Mouse (Mus musculus) spleen, postnatal 14 days (tissue): ENCODE measurements around the gene Psmd13.

Experiments
- DNase-seq, 2 experiments: peaks; one replicate each; pipeline ENCODE4 v3.0.0; 2021 to 2022; ENCODE audit warnings: low spot score in 2 of 2

The Psmd13 gene

GRCm38 (mm10) chr7:140907131-140907530, 25.4 kb downstream of the Psmd13 start:
- DNase-seq: no peak

GRCm38 (mm10) chr7:140907697-140908096, 25.9 kb downstream of the Psmd13 start:
- DNase-seq: no peak

GRCm38 (mm10) chr7:140908181-140908580, 26.4 kb downstream of the Psmd13 start:
- no peak for DNase-seq

GRCm38 (mm10) chr7:140908634-140909107, 26.9 kb downstream of the Psmd13 start:
- peak; percentile 25 to 56 for DNase-seq

- DNase-seq: no peak
Observed at GRCm38 (mm10) chr7:140912293-140912692, 30.5 kb downstream of the Psmd13 start.

GRCm38 (mm10) chr7:140912846-140913482, 31.2 kb downstream of the Psmd13 start:
- DNase-seq: no peak

GRCm38 (mm10) chr7:140914031-140914690, 32.4 kb downstream of the Psmd13 start:
- no peak for DNase-seq

- no peak for DNase-seq
Observed at GRCm38 (mm10) chr7:140919911-140920310, 38.1 kb downstream of the Psmd13 start.

DNA sequence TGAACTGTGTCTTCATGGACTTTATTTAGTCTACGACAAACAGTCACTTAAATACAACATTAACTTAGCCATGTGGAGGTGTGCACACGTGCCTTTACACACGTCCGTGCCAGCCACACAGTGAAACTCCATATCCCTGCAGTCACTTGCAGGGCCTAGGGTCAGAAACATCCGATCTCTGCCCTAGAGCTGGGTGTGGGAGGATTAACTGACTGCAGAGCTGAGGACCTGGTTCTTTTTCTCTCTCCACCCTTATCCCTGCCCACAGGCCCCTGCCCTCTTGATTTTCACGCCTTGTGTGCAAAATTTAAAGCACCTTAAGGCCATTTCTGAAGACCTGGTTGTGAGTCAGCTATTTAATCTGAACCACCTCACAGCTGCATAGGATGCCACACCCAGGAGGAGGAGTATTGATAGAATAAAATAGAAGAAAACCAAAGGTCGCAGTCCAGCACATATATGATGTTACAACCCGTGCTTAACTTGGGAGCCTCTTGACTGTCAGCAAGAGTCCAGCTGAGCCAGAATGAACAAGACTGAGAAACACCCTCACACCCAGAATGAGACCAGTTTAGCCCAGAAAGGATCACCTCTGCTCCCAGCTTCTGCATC, 38.8 kb downstream of the Psmd13 start, which contains the start of gene Nlrp6:
Gene Nlrp6, plus strand, starts transcription at position 485 of the 612 bp plus-strand sequence.
- DNase-seq: no peak

DNA sequence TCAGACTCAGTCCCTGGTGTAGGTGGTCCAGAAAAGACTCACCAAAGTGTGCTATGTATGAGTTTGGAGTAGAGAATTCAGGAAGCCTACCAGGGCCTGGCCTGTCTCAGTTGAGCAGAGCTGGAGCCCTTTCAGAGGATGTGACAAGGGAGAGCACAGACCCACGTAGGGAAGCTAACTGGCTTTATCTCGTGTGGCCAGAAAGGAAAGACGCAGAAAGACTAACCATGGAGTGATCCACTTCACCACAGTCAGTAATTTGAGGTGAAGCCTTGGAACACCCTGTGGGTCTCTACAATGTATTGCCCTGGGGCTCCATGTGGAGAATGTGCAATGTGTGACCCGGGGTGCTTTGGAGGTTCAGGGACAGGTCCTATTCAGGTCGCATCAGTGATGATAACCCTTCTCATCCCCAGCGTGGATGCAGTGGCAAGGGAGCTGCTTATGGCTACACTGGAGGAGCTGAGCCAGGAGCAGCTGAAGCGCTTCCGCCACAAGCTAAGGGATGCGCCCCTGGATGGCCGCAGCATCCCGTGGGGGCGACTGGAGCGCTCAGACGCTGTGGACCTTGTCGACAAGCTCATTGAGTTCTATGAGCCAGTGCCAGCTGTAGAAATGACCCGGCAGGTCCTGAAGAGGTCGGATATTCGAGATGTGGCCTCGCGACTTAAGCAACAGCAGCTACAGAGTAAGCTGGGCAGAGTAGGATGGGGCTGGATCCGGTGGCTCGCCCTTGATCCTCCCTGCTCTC, 39.6 kb downstream of the Psmd13 start:
- DNase-seq: no peak

DNA sequence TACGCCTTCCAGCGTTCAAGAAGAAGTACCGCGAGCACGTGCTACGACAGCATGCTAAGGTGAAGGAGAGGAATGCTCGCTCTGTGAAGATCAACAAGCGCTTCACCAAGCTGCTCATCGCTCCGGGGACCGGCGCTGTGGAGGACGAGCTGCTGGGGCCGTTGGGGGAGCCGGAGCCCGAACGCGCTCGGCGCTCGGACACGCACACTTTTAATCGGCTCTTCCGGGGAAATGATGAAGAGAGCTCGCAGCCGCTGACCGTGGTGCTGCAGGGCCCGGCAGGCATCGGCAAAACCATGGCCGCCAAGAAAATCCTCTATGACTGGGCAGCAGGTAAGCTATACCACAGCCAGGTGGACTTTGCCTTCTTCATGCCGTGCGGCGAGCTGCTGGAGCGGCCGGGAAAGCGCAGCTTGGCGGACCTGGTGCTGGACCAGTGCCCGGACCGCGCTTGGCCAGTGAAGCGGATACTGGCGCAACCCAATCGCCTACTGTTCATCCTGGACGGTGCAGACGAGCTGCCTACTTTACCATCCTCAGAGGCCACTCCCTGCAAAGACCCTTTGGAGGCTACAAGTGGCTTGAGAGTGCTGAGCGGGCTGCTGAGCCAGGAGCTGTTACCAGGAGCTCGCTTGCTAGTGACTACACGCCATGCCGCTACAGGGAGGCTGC, 40.8 kb downstream of the Psmd13 start:
- no peak for DNase-seq

GRCm38 (mm10) chr7:140923070-140923775, 41.5 kb downstream of the Psmd13 start:
- DNase-seq: no peak

- DNase-seq: no peak
Observed at GRCm38 (mm10) chr7:140927181-140927580, 45.4 kb downstream of the Psmd13 start.

GRCm38 (mm10) chr7:140938436-140938835, 56.7 kb downstream of the Psmd13 start:
- DNase-seq: no peak

GRCm38 (mm10) chr7:140938896-140939295, 57.1 kb downstream of the Psmd13 start:
- no peak for DNase-seq

DNA sequence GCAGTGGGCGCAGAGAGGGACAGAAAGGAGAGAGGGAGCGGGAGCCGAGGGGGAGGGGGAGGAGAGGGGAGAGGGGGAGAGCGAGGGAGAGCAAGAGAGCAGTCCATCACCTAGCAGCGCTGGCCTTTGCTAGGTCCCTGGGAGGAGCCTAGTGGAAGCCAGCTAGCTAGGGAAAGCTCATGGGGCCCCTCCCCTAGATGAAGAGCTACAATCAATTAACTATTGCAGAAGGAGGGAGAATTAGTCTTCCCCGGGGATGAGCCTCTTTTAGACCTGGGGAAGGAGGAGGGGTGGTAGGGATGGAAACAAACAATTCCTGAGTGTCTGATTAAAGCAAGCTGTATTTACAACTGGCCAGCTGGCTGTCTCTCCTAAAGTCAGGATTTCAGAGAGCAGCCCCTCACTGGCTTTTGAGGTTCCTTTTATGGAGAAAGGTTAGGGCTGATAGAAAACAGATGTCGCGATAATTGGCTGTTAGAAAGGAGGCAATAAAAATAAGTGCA, 58.0 kb downstream of the Psmd13 start:
- no peak for DNase-seq

DNA sequence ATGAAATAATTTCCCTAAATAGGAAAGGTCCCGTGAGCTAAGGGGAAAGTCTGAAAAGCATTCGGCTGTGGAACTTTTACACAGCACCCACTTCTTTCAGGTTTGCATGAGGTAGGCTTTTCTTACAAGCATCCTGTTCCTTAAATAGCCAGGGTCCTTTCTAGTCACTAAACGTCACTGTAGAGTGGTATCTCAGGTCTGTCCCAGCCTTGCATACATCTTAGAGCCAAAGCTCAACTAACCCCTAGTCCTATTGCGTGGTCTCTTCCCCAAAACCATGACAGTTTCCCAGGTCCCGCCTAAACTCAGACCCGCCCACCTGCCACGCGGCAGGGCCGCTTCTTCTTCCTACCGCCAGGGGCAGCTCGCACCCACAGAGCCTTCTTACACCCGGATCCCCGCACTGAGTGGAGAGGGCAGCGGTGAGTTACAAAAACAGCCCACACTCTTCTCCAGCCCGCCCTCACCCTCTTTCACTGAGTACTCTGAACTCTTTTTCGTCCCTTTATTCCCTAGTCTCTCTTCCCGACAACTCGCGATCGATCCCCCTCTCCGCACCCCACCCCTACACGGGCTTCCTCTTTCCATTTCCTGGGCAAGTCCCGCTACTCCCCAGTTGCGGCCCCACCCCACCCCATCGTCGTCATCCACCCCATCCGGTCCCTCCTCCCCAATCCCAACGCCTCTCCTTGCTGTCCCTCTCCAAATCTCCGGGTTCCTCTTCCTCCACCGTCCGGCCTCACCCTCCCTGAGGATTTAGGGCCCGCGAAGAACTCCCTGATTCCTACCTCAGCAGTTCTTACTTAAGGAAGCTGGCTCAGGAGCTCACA, 59.7 kb downstream of the Psmd13 start, which contains the start of gene Pgghg:
Gene Pgghg, plus strand, starts transcription at position 170 of the 830 bp plus-strand sequence.
- peak; percentile 53 to 70 for DNase-seq

GRCm38 (mm10) chr7:140942341-140942740, 60.6 kb downstream of the Psmd13 start:
- DNase-seq: no peak

- DNase-seq: no peak
Observed at GRCm38 (mm10) chr7:140942811-140943210, 61.0 kb downstream of the Psmd13 start.

DNA sequence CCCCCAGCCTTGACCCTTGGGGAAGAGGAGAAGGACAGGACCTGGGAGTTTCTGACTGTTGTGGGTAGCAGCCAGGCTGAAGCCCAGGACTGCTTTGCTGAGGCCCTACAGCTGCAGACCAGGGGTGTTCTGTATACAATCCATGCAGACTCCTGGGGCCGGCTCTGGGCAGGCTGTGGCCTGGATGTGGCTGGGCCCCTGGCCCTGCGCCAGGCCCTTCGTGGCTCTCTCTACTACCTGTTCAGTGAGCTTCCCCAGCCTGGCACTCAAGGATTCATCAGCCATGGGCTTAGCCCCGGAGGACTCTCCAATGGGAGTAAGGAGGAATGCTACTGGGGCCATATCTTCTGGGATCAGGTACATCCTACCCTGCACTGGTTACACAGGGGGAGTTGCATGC, 61.6 kb downstream of the Psmd13 start:
- no peak for DNase-seq
